Mouse (Mus musculus) G1E (cell line): ENCODE measurements around the gene Slc25a21. TPM values are rescaled to one million over a fixed set of nuclear protein-coding genes. Genes with fewer than 3 reads are reported as not detected.

ENCODE experiments used
- ATAC-seq: 2 replicates; pipeline ENCODE4 v1.8.0; 2016; ENCODE audit warnings: mild to moderate bottlenecking; ENCODE audit not compliant: insufficient number of reproducible peaks, poor library complexity, low FRiP score, severe bottlenecking; ENCODE audit errors: extremely low read depth
- DNase-seq: peaks from one replicate; pipeline ENCODE4 v3.0.0; 2012; ENCODE audit warnings: low spot score
- H3K27me3 ChIP-seq: 2 replicates; pipeline ENCODE4 v1.6.1; 2012; ENCODE audit warnings: mild to moderate bottlenecking, low read length, inconsistent platforms; ENCODE audit not compliant: insufficient read depth
- H3K36me3 ChIP-seq: replicated peaks from 2 replicates; pipeline ENCODE3; 2012; ENCODE audit warnings: mild to moderate bottlenecking, inconsistent platforms
- H3K4me1 ChIP-seq: 2 replicates; pipeline ENCODE4 v1.6.1; 2012; ENCODE audit warnings: low read depth, low read length, inconsistent platforms, mixed read lengths; ENCODE audit not compliant: insufficient read depth
- H3K4me3 ChIP-seq: 2 replicates; pipeline ENCODE4 v1.5.1; 2012; ENCODE audit warnings: low read depth, mild to moderate bottlenecking, inconsistent platforms, low read length, moderate library complexity, mixed read lengths
- H3K9me3 ChIP-seq: replicated peaks from 2 replicates; pipeline ENCODE4 v1.6.1; 2012; ENCODE audit warnings: inconsistent platforms
- CTCF ChIP-seq: IDR thresholded peaks from 2 replicates; pipeline ENCODE4 v1.5.1; 2012; ENCODE audit warnings: low read depth, low read length, inconsistent platforms, mixed read lengths
- GATA1 ChIP-seq: IDR thresholded peaks from 2 replicates; pipeline ENCODE4 v1.6.1; 2012; ENCODE audit warnings: borderline replicate concordance, low read length, inconsistent platforms, mixed read lengths
- GATA2 ChIP-seq: IDR thresholded peaks from 2 replicates; pipeline ENCODE4 v1.6.1; 2012; ENCODE audit warnings: low read depth, low read length, inconsistent platforms, borderline replicate concordance
- POLR2AphosphoS5 ChIP-seq: IDR thresholded peaks from 2 replicates; pipeline ENCODE4 v1.6.1; 2012; ENCODE audit warnings: low read depth, low read length, inconsistent platforms; ENCODE audit not compliant: insufficient replicate concordance
- TAL1 ChIP-seq: conservative IDR thresholded peaks from 2 replicates; pipeline ENCODE4 v1.6.1; 2012; ENCODE audit warnings: low read depth, low read length, inconsistent platforms, mixed read lengths
- polyA plus RNA-seq: library from polyadenylated mRNA; stranded (reverse); fragments of >175 nt; gene quantifications from 2 replicates; pipeline ENCODE4 v1.2.3, GENCODE M21; 2012
- total RNA-seq, 2 experiments: library from RNA; stranded (forward) in 1 of 2; stranded (reverse) in 1 of 2; fragments of 200-1000 nt in 1 of 2; fragments of >200 nt in 1 of 2; fragmentation: Nextera tagmentation in 1 of 2; gene quantifications; 2 replicates each; pipeline ENCODE4 v1.2.3; 2014 to 2017

Slc25a21 gene
- total and polyA plus RNA-seq, 3 experiments: 9.7 to 32.0 (median 14.6) TPM

DNA sequence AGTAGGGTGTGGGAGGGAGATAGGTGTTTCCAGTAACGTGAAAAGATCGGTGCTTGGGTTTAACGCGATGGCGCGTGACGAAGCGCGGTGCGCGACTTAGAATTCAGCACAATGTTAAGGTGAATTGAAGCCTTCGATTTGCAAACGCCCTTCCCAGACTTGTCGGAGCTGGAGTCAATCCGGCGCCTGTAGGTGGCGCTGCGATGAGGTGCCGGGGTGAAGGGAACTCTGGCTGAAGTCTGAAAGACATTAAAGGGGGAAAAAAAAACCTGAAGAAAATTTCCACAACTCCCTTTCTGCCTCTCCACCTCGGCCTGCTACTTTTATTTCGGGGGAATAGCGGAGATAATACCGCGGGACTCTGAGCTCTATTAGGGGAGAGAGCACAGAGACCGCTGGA is 507.5 kb downstream of the Slc25a21 start:
- no peak overlapping the region for H3K4me3 ChIP-seq
- no peak for TF ChIP-seq GATA2
- TF ChIP-seq CTCF: peak; percentile 19; the same call in 1 of the 2 replicates
- no peak for TF ChIP-seq GATA1
- no peak for TF ChIP-seq POLR2AphosphoS5
- no peak for DNase-seq
- H3K9me3 ChIP-seq: no peaks in the 10 kb centered on the region
- peaks cover 12% of the 10 kb centered on the region for H3K4me1 ChIP-seq
- no peaks in the 10 kb centered on the region for H3K36me3 ChIP-seq
- H3K27me3 ChIP-seq: peaks cover 82% of the 10 kb centered on the region
- no peak for ATAC-seq

DNA sequence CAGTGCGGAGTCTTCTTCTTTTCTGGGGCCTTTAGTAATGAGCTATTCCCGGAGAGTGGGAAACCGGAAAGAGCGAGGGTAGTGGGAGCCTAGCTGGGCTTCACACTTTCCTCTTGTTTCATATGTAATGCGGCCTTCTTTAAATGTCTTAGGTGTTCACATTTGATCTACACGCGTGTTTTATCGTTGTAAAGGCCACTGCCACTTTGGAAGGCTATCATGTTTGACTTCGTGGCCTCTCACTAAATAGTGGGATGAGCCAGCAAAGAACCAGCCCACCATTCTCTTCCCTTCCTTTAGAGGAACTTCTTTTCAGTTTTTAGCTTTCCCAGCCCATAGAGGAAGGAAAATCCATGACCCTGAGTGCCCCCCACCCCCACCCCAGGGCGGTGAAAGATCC is 507.9 kb downstream of the Slc25a21 start:
- TF ChIP-seq GATA2 (no peak), CTCF (no peak), POLR2AphosphoS5 (no peak), GATA1 (no peak), TAL1 (no peak)
- H3K4me1 ChIP-seq: peaks cover 8% of the 10 kb centered on the region
- no peaks in the 10 kb centered on the region for H3K36me3 ChIP-seq
- no peak overlapping the region for H3K4me3 ChIP-seq
- ATAC-seq (no peak), DNase-seq (no peak)
- H3K27me3 ChIP-seq: peaks cover 78% of the 10 kb centered on the region
- no peaks in the 10 kb centered on the region for H3K9me3 ChIP-seq

DNA sequence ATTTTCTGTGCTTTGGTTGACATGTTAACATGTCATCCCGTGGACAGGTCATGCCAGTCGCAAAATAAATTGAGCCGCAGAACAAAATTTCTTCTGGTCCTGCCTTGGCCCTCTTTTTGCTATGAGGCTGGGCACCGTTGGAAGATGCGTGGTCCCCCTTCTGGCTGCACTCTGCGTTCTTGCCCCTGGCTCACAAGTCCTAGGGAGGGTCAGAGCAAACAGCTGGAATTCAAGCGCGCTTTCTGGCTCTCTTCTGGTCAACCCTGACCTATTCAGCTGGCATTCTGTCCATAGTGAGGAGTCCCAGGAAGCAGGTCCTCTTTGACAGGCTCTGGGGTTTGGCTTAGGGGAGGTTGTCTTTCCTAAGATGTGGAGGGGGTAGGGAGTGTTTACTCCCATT is 508.4 kb downstream of the Slc25a21 start:
- Histone ChIP-seq H3K4me3 (no peak overlapping the region), H3K36me3 (no peaks in the 10 kb centered on the region), H3K9me3 (no peaks in the 10 kb centered on the region), H3K27me3 (peaks cover 74% of the 10 kb centered on the region), H3K4me1 (peaks cover 7% of the 10 kb centered on the region)
- TF ChIP-seq CTCF: no peak
- no peak for TF ChIP-seq GATA1
- TF ChIP-seq POLR2AphosphoS5: no peak
- TF ChIP-seq GATA2: no peak
- TF ChIP-seq TAL1: no peak
- ATAC-seq (no peak), DNase-seq (no peak)

DNA sequence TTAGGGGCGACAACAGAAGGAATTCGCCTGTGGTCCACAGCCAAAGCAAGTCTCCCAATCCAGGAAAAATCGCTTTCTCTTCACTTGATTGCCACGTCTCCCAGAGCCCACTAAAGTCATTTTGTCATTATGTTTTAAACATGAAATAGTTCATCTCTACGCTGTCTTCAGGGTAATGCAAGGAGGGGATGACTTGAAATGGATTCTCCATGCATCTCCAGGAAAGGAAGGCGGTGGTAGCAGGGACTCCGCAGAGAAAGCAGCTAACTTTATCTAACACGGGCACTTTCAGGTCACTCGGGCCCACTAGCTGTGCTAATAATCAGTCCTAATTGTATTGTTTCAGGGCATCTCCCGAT is 508.8 kb downstream of the Slc25a21 start:
- Histone ChIP-seq H3K27me3 (peaks cover 73% of the 10 kb centered on the region), H3K4me3 (no peak overlapping the region), H3K9me3 (no peaks in the 10 kb centered on the region), H3K36me3 (no peaks in the 10 kb centered on the region), H3K4me1 (peaks cover 7% of the 10 kb centered on the region)
- no peak for ATAC-seq
- TF ChIP-seq TAL1 (no peak), CTCF (no peak), GATA1 (no peak), POLR2AphosphoS5 (no peak), GATA2 (no peak)
- DNase-seq: no peak

DNA sequence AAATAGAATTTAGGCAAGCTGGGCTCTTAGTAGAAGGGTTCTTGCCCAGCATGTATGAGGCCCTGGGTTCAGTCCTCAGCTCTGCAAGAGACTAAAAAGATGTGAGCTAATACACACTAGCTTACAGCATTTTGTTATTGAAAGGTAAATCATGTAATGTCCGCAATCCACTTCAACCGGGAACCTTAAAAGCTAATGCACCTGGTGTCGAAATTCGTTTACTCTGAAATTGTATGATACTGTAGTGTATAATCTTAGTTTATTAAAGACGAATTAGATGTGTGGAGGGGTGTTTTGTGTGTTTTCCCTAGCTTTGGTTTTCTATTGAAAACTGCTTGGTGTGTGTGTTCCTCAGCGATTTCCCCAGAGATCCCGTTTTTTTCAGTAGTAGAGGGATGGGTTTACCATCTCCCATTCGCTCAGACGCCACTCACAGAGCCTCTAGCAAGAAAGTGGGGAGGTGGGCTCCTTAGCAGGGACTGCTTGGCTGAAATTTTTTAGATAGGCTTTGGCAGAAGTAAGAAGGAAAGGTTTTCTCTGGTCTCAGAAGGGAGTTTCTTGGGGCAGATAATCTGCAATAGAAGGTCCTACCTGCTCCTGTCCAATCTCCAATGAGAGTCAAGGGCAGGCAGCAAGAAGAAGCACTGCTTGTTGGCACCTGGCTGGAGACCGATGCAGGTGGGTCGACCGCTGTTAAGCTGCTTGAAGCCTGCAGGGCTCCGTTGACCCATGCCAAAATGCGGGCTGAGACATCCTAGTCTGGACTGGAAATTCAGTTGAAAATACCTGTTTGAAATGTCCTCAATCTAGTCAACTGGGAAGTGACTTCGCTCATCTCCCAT is 509.4 kb downstream of the Slc25a21 start:
- DNase-seq (no peak), ATAC-seq (no peak)
- no peak overlapping the region for H3K4me3 ChIP-seq
- peaks cover 7% of the 10 kb centered on the region for H3K4me1 ChIP-seq
- H3K9me3 ChIP-seq: no peaks in the 10 kb centered on the region
- TF ChIP-seq GATA2 (no peak), GATA1 (no peak), TAL1 (no peak), CTCF (no peak), POLR2AphosphoS5 (no peak)
- H3K36me3 ChIP-seq: no peaks in the 10 kb centered on the region
- peaks cover 70% of the 10 kb centered on the region for H3K27me3 ChIP-seq

DNA sequence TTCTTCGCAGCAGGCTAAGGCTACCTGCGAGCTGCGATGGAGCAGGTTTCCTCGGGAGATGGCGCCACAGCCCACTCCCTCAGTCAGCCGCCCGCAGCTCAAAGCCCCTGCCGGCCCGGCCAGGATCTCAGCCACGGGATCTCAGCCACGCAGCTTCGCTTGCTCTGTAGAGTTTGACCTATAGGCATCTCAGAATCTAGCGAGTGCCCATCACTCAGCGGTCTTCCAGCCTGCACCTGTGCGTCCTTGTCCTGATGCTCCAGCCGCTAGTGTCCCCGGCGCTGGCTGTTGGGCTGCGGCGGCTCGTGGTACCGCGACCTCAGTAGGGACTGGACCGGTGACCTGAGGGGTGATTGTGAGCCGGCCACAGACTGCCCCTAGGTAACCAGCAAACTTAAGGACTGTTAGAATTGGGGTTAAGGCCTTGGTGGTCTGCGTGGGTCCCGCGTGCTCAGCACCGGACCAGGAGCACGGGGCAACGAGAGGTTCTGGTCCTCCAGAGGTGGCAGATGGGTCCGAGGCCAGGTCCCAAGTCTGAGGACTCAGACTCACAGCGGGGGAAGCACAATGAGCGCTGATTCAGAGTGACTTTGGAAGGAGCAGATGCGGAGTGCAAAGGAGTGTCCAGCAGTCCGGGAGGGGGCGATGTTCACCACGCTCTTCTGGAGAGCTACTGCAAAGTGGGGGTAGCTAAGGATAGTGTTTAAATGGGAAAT is 516.0 kb downstream of the Slc25a21 start:
- Histone ChIP-seq H3K4me3 (no peak overlapping the region), H3K36me3 (no peaks in the 10 kb centered on the region), H3K27me3 (peaks cover 42% of the 10 kb centered on the region), H3K9me3 (no peaks in the 10 kb centered on the region), H3K4me1 (peaks cover 13% of the 10 kb centered on the region)
- DNase-seq (no peak), ATAC-seq (no peak)
- no peak for TF ChIP-seq CTCF
